Mouse (Mus musculus): Measurements from ENCODE around the gene Gm12886. TPM values are rescaled to one million over a fixed set of nuclear protein-coding genes. Genes with fewer than 3 reads are reported as not detected.

Gene Gm12886
- polyA plus RNA-seq (2015; fragmentation: Nextera tagmentation; extraction: Ambion mirVana): not detected in 2 replicates

DNA sequence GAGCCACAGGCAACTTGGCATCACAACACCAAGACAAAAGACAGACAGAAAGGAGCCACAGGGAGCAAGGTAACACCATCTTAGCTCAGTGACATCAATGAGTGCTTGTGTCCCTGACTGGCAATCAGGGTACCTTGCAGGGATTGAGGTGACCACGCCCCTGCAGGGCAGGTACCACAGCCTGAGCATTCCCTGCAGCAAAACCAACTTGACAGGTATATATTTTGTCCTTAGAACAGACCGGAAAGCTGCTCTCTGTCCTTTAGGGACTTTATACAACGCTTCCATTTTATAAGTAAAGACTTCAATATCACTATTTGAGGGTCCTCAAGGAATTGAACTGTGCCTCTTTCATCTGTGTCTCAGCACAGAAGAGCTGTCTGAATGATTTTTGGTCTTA, at the start of gene Gm12886:
Gm12886 (minus strand) TSS at position 101 of the 400 bp plus-strand sequence.
- 67% methylated on average over 3 of the region's 3 CpGs for WGBS
- ATAC-seq (ENCODE audit: insufficient number of reproducible peaks, low FRiP score, low TSS enrichment, low read depth): no peak

More for the DNA sequence above, at the start of gene Gm12886:
- Histone ChIP-seq H3K27me3 (no peaks in the 10 kb centered on the region), H3K27ac (no peak within 1 kb of the TSS), H3K9ac (no peak within 1 kb of the TSS), H3K4me1 (no peaks in the 10 kb centered on the region), H3K4me3 (no peak within 1 kb of the TSS), H3K36me3 (no peaks in the 10 kb centered on the region), H3K4me2 (no peak within 1 kb of the TSS), H3K9me3 (no peaks in the 10 kb centered on the region; the same call in 1 of the 2 replicates)

Other genes with a start within 250 kb of the Gm12886 start
- 21.5 and 27.3 TPM in 2 replicates for gene Rlf, start 208.0 kb downstream of the Gm12886 start, polyA plus RNA-seq (2015; fragmentation: Nextera tagmentation; extraction: Ambion mirVana)
- gene Gm12888, start 98.2 kb downstream of the Gm12886 start, polyA plus RNA-seq (2015; fragmentation: Nextera tagmentation; extraction: Ambion mirVana): not detected in 2 replicates
- gene Gm12887, start 199.0 kb upstream of the Gm12886 start, polyA plus RNA-seq (2015; fragmentation: Nextera tagmentation; extraction: Ambion mirVana): not detected in 2 replicates